Mouse (Mus musculus): Measurements from ENCODE around the gene Syce2.

The Syce2 gene

GRCm38 (mm10) chr8:84928456-84929306 lies 56.8 kb downstream of the Syce2 start:
- peak in 1 of 2 experiments; percentile 57 for DNase-seq (ENCODE audit: low spot score in 2 of 2)

- no peak for DNase-seq (ENCODE audit: low spot score in 2 of 2)
Observed at GRCm38 (mm10) chr8:84930582-84930981, 58.7 kb downstream of the Syce2 start.

- DNase-seq (ENCODE audit: low spot score in 2 of 2), result no peak
Observed at GRCm38 (mm10) chr8:84933767-84934559, 62.1 kb downstream of the Syce2 start.

- DNase-seq (ENCODE audit: low spot score in 2 of 2), result no peak
Observed at GRCm38 (mm10) chr8:84934860-84935259, 62.9 kb downstream of the Syce2 start.

GRCm38 (mm10) chr8:84935489-84935888 lies 63.6 kb downstream of the Syce2 start:
- no peak for DNase-seq (ENCODE audit: low spot score in 2 of 2)

GRCm38 (mm10) chr8:84936041-84936961 lies 64.4 kb downstream of the Syce2 start:
- DNase-seq (ENCODE audit: low spot score in 2 of 2), result no peak

- peak; percentile 56 to 69 for DNase-seq (ENCODE audit: low spot score in 2 of 2)
Observed at GRCm38 (mm10) chr8:84936962-84937546, 65.1 kb downstream of the Syce2 start, which contains the start of gene Mast1. TSS of gene Mast1 (minus strand) at chr8:84937359.
